Mouse (Mus musculus) heart, postnatal 36 days (tissue): ENCODE measurements around the gene Serpinb7. TPM values are rescaled to one million over a fixed set of nuclear protein-coding genes. Genes with fewer than 3 reads are reported as not detected.

Experiments used
- DNase-seq, 2 experiments: peaks; one replicate each; pipeline ENCODE4 v3.0.0; 2021 to 2022
- intact Hi-C: fragments of 180-260 bp; cut with DNase I; formaldehyde crosslinking; loops from one replicate; pipeline ENCODE4 v1.15.1; 2025
- total RNA-seq, 2 experiments: library from RNA; stranded (reverse); gene quantifications; 2 replicates each; pipeline ENCODE4 v1.2.3; 2021

Gene Serpinb7
- total RNA-seq, 2 experiments from 2014 or later = not detected

DNA sequence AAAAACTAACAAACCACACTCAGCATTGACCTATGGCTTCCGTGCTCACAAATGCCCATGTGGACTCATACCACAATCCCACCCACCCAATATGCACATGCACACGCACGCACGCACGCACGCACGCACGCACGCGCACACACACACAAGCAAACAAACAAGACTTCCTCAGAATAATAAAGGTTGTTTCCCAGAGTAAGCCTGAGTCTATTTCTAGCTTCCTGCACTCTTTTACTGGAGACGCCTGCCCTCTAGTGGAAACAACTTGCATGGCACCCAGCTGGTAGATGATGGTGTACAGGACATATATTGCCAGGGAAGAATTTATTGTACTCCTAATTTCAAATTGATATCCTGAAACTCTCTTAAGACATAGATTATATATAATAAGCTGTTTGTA, 82.0 kb downstream of the Serpinb7 start:
- intact Hi-C loops = loop anchor here (2.0 to 10.0 kb wide), 3 partner anchors 239 to 577 kb away; no protein-coding TSS in a partner anchor
- peak; percentile 54 to 79 for DNase-seq

DNA sequence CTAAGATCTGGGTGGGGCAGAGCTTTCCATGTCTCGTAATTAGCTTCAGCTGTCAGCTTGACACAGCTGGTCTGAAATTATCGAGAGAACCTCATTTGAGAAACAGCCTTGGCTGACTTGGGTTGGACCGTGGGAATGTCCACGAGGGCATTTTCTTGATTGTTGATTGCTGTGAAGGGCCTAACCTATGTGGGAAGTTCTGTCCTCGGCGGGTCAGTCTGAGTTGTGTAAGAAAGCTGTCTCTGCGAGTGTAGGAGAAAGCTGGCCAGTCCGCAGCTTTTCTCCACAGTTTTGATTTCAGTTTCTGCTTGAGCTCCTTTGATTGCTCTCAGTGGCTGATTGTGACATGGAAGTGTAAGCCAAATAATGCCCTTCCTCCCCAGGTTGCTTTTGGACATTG, 90.1 kb downstream of the Serpinb7 start:
- intact Hi-C loops = loop anchor here (10.0 kb wide), 1 partner anchor 585 kb away; no protein-coding TSS in a partner anchor
- DNase-seq = no peak

DNA sequence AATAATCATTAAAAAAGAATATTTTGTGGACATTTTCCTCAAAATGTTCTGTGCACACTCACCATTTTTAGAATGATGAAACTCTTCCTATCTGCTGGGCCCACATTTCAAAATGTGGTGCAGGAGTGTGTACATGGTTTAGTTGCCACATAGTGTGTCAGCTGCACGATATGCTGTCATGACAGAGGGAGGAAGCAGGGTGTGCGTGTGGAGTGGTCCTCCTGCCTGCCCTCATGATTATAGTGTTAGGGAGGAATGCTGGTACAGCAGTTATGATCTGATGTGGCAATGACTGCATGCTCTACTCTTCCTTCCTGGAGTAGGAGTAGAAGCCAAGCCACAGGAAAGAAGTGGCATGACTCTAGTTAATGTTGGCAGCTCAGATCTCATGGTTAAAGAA, 97.3 kb downstream of the Serpinb7 start:
- intact Hi-C loops = no loop called here
- no peak for DNase-seq

DNA sequence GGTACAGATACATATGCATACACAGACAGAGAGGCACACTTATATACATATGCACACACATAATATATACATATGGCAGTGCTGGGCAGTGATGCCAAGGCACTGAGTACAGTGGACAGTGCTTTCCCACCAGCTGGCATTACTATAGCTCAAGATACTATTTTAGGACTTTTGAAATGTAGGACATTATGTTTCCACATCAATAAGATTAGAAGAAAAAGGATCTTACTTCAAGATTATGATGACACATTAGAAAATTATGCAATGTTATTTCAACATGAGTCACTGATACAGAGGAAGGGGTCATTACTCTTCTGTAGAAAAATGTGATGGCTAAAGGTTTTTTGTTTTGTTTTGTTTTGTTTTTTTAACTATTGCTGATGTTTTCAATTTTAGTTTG, 102.6 kb downstream of the Serpinb7 start:
- intact Hi-C loops = no loop called here
- DNase-seq = no peak

Other genes starting within 250 kb of the Serpinb7 start
- gene Serpinb3b, start 121.3 kb upstream of the Serpinb7 start, total RNA-seq = not detected
- not detected for gene Serpinb3c, start 121.3 kb upstream of the Serpinb7 start, total RNA-seq
- gene Serpinb11, start 38.5 kb upstream of the Serpinb7 start, total RNA-seq = not detected
- under 1 TPM; 0.64 to 0.89 TPM for gene Serpinb2, start 111.8 kb downstream of the Serpinb7 start, total RNA-seq
- 1 to 10 TPM; 3.6 to 6.0 TPM for gene Serpinb8, start 190.4 kb downstream of the Serpinb7 start, total RNA-seq